Mouse (Mus musculus) CH12F3 (cell line): ENCODE measurements around the gene H2-T24.

Experiments used
- in situ Hi-C: fragments of 300-500 bp; cut with MboI; formaldehyde crosslinking; loops from 2 replicates; pipeline ENCODE4 v1.14.3; 2020; ENCODE audit warnings: low sequenced_read_pairs

The H2-T24 gene

DNA sequence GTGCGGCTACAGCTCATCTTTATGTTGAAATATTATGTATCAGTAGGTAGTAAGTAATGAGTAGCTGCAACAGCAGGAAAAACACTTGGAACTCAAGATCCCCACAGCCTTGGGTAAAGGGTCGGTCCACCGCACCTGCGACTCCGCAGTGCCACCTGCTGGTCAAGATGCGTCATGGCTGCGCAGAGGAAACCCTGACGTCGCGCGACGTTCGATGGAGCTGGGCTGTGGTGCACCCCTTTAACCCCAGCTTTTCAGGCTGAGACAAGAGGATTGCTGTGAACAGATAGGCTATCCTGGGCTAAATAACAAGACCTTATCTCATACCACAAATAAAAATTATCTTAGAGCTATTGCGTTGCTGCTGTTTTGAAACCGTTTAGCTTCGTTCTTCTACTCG, 26.7 kb downstream of the H2-T24 start:
- in situ Hi-C loops = no loop called here

DNA sequence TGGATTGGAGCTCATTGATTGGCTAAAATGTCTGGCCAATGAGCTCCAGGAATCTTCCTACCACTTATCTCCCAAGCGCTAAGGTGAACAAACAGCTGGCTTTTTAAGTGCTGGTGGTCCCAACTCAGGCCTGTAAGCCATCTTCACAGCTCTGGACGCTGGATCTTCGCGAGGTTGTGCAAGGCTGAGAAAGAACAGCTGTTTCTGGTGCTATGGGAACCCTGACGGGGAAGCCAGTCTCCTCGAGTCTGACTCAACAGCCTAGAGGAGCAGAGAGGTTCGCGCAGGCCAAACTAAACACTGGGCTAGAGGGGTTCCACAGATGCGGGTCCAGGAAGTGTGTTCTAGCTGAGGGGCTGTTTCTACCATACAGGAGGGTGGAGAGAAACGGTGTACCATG, 28.6 kb downstream of the H2-T24 start:
- in situ Hi-C loops = no loop called here

- in situ Hi-C loops = no loop called here
Observed at GRCm38 (mm10) chr17:35981776-35982175, 38.6 kb downstream of the H2-T24 start.

DNA sequence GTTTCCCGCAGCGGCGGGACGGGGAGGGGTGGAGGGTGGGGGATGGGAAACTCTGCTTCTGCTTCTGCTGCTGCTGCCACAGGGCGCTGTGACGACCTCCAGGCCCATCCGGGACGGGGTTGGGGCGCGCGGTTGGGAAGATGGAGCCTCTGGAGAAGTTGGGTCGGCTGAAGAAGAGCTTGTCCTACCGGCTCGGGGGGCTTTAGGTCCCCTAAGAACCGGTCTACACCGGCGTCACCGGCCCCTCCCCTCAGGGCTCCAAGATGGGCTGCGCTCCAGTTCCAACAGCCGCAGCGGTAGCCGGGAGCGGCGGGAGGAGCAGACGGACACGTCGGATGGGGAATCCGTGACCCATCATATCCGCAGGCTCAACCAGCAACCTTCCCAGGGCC, 40.0 kb downstream of the H2-T24 start:
- in situ Hi-C loops = no loop called here

GRCm38 (mm10) chr17:35979401-35980362, 40.7 kb downstream of the H2-T24 start, which contains the start of the genes Gnl1 and Prr3:
Gnl1 (plus strand) TSS chr17:35979851.
Prr3 (minus strand) TSS chr17:35980236.
- in situ Hi-C loops = no loop called here

DNA sequence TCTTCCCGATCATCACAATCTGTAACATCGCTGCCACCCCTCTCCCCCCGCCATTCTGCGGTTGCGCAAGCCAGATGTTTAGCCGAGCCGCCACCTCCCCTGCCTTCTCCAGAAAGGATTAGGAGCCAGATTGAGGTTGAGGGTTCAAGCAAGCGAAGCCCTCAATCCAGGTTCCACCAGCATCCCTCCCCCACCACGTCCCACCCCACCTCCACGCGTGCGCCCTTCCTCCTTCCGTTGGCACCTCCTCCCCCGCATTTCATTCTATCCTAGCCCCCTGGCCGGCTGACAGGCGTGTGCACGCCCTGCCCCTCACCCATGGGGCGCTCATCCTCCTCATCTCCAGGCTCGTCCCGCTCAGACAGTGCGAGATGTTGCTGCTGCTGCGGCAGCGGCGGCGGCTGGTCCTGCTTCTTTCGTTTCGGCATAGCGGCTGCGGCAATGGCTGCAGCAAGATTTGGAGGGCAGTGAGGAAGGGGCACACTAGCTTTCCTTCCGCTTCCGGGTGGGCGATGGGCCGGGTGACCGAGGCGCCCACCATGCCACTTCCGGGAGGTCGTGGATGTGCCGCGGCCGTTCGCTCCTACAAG, 41.5 kb downstream of the H2-T24 start:
- in situ Hi-C loops = no loop called here

DNA sequence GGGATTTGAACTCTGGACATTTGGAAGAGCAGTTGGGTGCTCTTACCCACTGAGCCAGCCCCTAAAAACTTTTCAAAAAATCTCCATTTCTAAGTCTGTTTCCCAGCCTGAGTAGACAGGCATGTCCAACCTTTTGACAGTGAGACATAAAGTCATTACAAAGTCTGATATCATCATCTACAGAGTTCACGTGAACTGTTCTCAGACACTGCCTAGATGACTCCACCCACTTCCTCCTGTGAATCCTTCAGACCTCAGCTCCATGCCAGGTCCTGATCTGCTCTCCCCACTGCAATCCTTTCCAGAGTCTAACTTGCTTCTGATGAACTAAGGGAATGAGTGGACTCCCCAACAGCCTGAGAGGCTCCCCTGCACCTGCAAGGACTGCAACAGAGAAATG, 48.2 kb downstream of the H2-T24 start:
- in situ Hi-C loops = no loop called here

DNA sequence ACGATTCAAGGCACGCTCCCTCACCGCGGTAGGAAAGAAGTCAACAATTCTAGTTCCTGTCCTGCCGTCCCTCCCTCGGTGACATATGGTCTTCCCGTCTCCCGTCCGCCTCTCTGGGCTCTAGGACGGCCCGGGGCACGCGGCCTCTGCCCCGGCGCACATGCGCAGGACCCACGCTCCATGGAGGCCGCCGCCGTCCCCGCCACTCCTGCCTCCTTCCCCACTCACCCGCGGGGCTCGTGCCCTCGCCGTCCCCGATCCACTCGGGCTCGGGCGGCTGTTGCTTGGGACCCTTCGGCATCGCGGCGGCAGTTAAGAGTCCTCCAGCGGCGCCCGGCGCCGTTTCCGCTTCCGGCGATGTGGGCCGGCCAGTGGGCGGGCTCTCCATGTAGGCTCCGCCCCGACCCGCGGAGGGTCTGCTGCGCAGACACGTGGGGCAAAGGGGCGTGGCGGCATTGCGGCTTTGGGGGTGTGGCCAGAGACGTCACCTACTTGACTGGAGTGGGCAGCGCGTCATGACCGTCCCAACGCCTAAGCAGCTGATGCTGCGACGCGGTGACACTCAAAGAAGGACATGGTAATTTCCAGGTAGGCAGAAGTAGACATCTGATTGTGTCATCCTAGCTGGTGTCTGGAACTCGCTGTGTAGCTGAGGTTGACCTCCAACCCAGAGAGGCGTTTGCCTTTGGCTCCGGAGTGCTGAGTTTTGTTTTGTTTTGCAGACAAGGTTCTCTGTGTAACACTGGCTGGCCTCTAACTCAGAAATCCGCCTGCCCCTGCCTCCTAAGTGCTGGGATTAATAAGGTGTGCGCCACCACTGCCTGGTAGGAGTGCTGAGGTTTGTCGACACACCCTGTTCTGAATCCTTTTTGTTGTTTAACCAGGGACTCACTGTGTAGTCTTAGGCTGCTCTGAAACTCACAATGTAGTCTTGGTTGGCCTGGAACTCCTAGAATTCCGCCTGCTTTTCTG, 50.7 kb downstream of the H2-T24 start, which contains the start of gene Abcf1:
TSS of gene Abcf1 (minus strand) at position 344 of the 972 bp plus-strand sequence.
- in situ Hi-C loops = no loop called here

DNA sequence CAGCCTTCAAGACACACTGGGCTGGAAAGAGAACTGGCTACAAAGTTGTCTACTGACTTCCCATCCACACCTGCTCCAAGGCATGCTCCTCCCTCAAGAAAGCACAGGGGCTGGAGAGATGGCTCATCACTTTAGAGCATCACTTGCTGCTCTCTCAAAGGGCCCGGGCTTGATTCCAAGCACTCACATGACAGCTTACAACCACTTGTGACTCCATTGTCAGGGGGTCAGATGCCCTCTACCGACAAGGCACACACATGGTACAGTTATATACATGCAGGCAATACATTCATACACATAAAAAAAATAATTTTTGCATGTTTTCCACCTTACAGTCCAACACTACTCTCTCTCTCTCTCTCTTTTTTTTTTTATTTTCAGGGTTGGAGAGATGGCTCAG, 52.7 kb downstream of the H2-T24 start:
- in situ Hi-C loops = no loop called here

- in situ Hi-C loops = no loop called here
Observed at GRCm38 (mm10) chr17:35963279-35963678, 57.1 kb downstream of the H2-T24 start.

DNA sequence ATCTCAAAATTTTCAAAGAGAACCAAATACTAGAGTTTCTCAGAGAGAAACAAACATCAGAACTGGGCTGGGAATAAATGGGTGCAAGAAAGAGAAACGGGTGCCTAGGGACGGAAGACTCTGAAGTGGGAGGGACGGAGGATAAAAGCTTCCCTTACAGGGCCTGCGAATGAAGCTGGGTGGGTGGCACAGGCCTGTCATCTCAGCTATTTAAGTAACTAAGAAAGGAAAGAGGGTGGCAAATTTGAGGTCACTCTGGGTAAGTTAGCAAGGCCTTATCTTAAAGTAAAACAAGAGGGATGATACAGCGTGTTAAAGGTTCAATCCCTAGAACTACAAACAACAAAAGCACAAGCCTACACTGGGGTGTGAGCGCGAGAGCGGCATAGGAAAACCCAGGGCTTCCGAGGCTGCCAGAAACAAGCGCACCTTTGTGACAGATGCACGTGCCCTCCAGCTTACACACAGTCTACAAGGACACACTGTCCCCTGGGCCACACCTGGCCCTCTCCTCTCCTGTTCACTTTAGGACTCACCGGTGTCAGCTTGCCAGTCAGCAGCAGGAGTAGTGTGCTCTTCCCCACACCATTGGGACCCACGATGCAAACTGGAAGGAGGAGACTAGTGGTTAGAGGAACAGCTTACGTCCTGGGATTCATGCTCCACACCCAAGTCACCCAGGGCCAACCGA, 61.7 kb downstream of the H2-T24 start:
- in situ Hi-C loops = no loop called here
